Mouse (Mus musculus): Measurements from ENCODE around the gene Styk1. TPM values are rescaled to one million over a fixed set of nuclear protein-coding genes. Genes with fewer than 3 reads are reported as not detected.
"Not testable (repeated sequence)": the region's sequence is repeated elsewhere in the genome, so short reads cannot be mapped to it uniquely, and the experiment has no call there.

Styk1 gene
- total RNA-seq, 2 experiments from 2014 or later, result 0.14 to 0.25 TPM

- DNase-seq (ENCODE audit: low spot score in 2 of 2), result no peak
- intact Hi-C loops (cut with DNase I), result loop anchor here (10.0 kb wide), 1 partner anchor 1724 kb away; the partner anchor contains the start of gene Klre1
Measured at GRCm38 (mm10) chr6:131298531-131298930, 54.9 kb downstream of the Styk1 start.

- DNase-seq (ENCODE audit: low spot score in 2 of 2), result no peak
- intact Hi-C loops (cut with DNase I), result loop anchor here (5.0 to 10.0 kb wide), 3 partner anchors 58 to 1720 kb away; partner anchors contain the start of genes Klre1 and Styk1
Measured at GRCm38 (mm10) chr6:131294435-131295112, 58.8 kb downstream of the Styk1 start.

GRCm38 (mm10) chr6:131293916-131294315 is 59.5 kb downstream of the Styk1 start:
- no peak for DNase-seq (ENCODE audit: low spot score in 2 of 2)
- intact Hi-C loops (cut with DNase I), result loop anchor here (5.0 to 10.0 kb wide), 3 partner anchors 58 to 1719 kb away; partner anchors contain the start of genes Klre1 and Styk1

- intact Hi-C loops (cut with DNase I), result loop anchor here (5.0 to 10.0 kb wide), 3 partner anchors 59 to 1718 kb away; partner anchors contain the start of genes Klre1 and Styk1
Measured at GRCm38 (mm10) chr6:131292991-131293788, 60.2 kb downstream of the Styk1 start, which contains the start of gene Magohb. Magohb (minus strand) TSS chr6:131293244.

GRCm38 (mm10) chr6:131292276-131292990 is 61.0 kb downstream of the Styk1 start:
- DNase-seq (ENCODE audit: low spot score in 2 of 2), result peak in 1 of 2 experiments; percentile 19
- intact Hi-C loops (cut with DNase I), result loop anchor here (5.0 to 10.0 kb wide), 3 partner anchors 60 to 1718 kb away; partner anchors contain the start of genes Klre1 and Styk1

More at GRCm38 (mm10) chr6:131292991-131293788, 60.2 kb downstream of the Styk1 start, which contains the start of gene Magohb:
- DNase-seq (ENCODE audit: low spot score in 2 of 2), result peak; percentile 82 to 86

- intact Hi-C loops (cut with DNase I), result loop anchor here (5.0 to 10.0 kb wide), 3 partner anchors 62 to 1716 kb away; partner anchors contain the start of genes Klre1 and Styk1
- peak in 1 of 2 experiments; percentile 18 for DNase-seq (ENCODE audit: low spot score in 2 of 2)
Measured at GRCm38 (mm10) chr6:131290430-131290829, 63.0 kb downstream of the Styk1 start.

- intact Hi-C loops (cut with DNase I); DNase-seq (ENCODE audit: low spot score in 2 of 2): not testable (repeated sequence)
Measured at GRCm38 (mm10) chr6:131278160-131278559, 75.2 kb downstream of the Styk1 start.

- no peak for DNase-seq (ENCODE audit: low spot score in 2 of 2)
- intact Hi-C loops (cut with DNase I), result no loop called here
Measured at GRCm38 (mm10) chr6:131276659-131277058, 76.7 kb downstream of the Styk1 start.

GRCm38 (mm10) chr6:131272311-131272710 is 81.1 kb downstream of the Styk1 start:
- intact Hi-C loops (cut with DNase I), result no loop called here
- no peak for DNase-seq (ENCODE audit: low spot score in 2 of 2)

GRCm38 (mm10) chr6:131270312-131270711 is 83.1 kb downstream of the Styk1 start:
- no peak for DNase-seq (ENCODE audit: low spot score in 2 of 2)
- intact Hi-C loops (cut with DNase I), result no loop called here

GRCm38 (mm10) chr6:131269599-131269998 is 83.8 kb downstream of the Styk1 start:
- DNase-seq (ENCODE audit: low spot score in 2 of 2), result no peak
- intact Hi-C loops (cut with DNase I), result no loop called here

- intact Hi-C loops (cut with DNase I), result no loop called here
- DNase-seq (ENCODE audit: low spot score in 2 of 2), result no peak
Measured at GRCm38 (mm10) chr6:131264175-131264574, 89.2 kb downstream of the Styk1 start.

- no peak for DNase-seq (ENCODE audit: low spot score in 2 of 2)
- intact Hi-C loops (cut with DNase I), result no loop called here
Measured at GRCm38 (mm10) chr6:131262778-131263177, 90.6 kb downstream of the Styk1 start.

GRCm38 (mm10) chr6:131262009-131262408 is 91.4 kb downstream of the Styk1 start:
- DNase-seq (ENCODE audit: low spot score in 2 of 2), result no peak
- intact Hi-C loops (cut with DNase I), result no loop called here

Other genes starting within 250 kb of the Styk1 start
- under 1 TPM; 0.39 to 0.69 TPM for gene Klra2, start 106.2 kb downstream of the Styk1 start, total RNA-seq (2021)
- 1 to 10 TPM; 6.1 to 8.5 TPM for gene Magohb, start 60.4 kb downstream of the Styk1 start, total RNA-seq (2021)
- 10 to 100 TPM; 45.7 to 48.8 TPM for gene Ybx3, start 34.9 kb upstream of the Styk1 start, total RNA-seq (2021)
- not detected for gene 5430401F13Rik, start 132.8 kb upstream of the Styk1 start, total RNA-seq (2021)
- gene Gm6619, start 132.8 kb upstream of the Styk1 start, total RNA-seq (2021), result not detected

All from left cerebral cortex, postnatal 25 days (tissue).